Mouse (Mus musculus): ENCODE measurements around the gene Kcnd2. TPM values are rescaled to one million over a fixed set of nuclear protein-coding genes. Genes with fewer than 3 reads are reported as not detected.

The Kcnd2 gene
- polyA plus RNA-seq, 1 experiment from 2014 or later = 0.68 TPM

- WGBS = 88% methylated on average over 3 of the region's 3 CpGs
- TF ChIP-seq CTCF (IDR thresholded peaks at IDR 0.05; ENCODE audit: low read depth) = no peak
- no peak overlapping the region for H3K4me2 ChIP-seq (replicated peaks; ENCODE audit: low read depth)
- H3K36me3 ChIP-seq (ENCODE audit: control insufficient read depth, insufficient read depth) = no peaks in the 10 kb centered on the region
- H3K27me3 ChIP-seq (replicated peaks; ENCODE audit: control insufficient read depth, insufficient read depth, low read length) = no peaks in the 10 kb centered on the region
- no peak overlapping the region for H3K9ac ChIP-seq (ENCODE audit: low read depth, low read length)
- no peak overlapping the region for H3K27ac ChIP-seq (ENCODE audit: low read depth, low read length)
- no peaks in the 10 kb centered on the region for H3K9me3 ChIP-seq (ENCODE audit: control insufficient read depth)
- ATAC-seq = no peak
- H3K4me3 ChIP-seq (ENCODE audit: low read depth, low read length) = no peak overlapping the region
- H3K4me1 ChIP-seq (replicated peaks; ENCODE audit: control insufficient read depth, insufficient read depth, low read length) = no peaks in the 10 kb centered on the region
Measured at GRCm38 (mm10) chr6:21692861-21693350, 477.6 kb downstream of the Kcnd2 start.

- TF ChIP-seq CTCF (IDR thresholded peaks at IDR 0.05; ENCODE audit: low read depth) = no peak
- Histone ChIP-seq H3K27ac (ENCODE audit: low read depth, low read length) (no peak overlapping the region), H3K9ac (ENCODE audit: low read depth, low read length) (no peak overlapping the region), H3K4me3 (ENCODE audit: low read depth, low read length) (no peak overlapping the region), H3K9me3 (ENCODE audit: control insufficient read depth) (no peaks in the 10 kb centered on the region), H3K36me3 (ENCODE audit: control insufficient read depth, insufficient read depth) (no peaks in the 10 kb centered on the region), H3K27me3 (replicated peaks; ENCODE audit: control insufficient read depth, insufficient read depth, low read length) (no peaks in the 10 kb centered on the region), H3K4me1 (replicated peaks; ENCODE audit: control insufficient read depth, insufficient read depth, low read length) (no peaks in the 10 kb centered on the region), H3K4me2 (replicated peaks; ENCODE audit: low read depth) (no peak overlapping the region)
- WGBS = 83% methylated on average over 3 of the region's 3 CpGs
- no peak for ATAC-seq
Measured at GRCm38 (mm10) chr6:21697641-21698040, 482.3 kb downstream of the Kcnd2 start.

GRCm38 (mm10) chr6:21701131-21701530, 485.8 kb downstream of the Kcnd2 start:
- Histone ChIP-seq H3K9me3 (ENCODE audit: control insufficient read depth) (no peaks in the 10 kb centered on the region), H3K27ac (ENCODE audit: low read depth, low read length) (no peak overlapping the region), H3K4me3 (ENCODE audit: low read depth, low read length) (no peak overlapping the region), H3K4me1 (replicated peaks; ENCODE audit: control insufficient read depth, insufficient read depth, low read length) (no peaks in the 10 kb centered on the region), H3K4me2 (replicated peaks; ENCODE audit: low read depth) (no peak overlapping the region), H3K36me3 (ENCODE audit: control insufficient read depth, insufficient read depth) (no peaks in the 10 kb centered on the region), H3K9ac (ENCODE audit: low read depth, low read length) (no peak overlapping the region), H3K27me3 (replicated peaks; ENCODE audit: control insufficient read depth, insufficient read depth, low read length) (no peaks in the 10 kb centered on the region)
- ATAC-seq = no peak
- 80% methylated on average over 6 of the region's 6 CpGs for WGBS
- no peak for TF ChIP-seq CTCF (IDR thresholded peaks at IDR 0.05; ENCODE audit: low read depth)

GRCm38 (mm10) chr6:21709228-21709627, 493.9 kb downstream of the Kcnd2 start:
- no peaks in the 10 kb centered on the region for H3K27me3 ChIP-seq (replicated peaks; ENCODE audit: control insufficient read depth, insufficient read depth, low read length)
- WGBS = 17% methylated on average over 3 of the region's 3 CpGs
- no peak overlapping the region for H3K9ac ChIP-seq (ENCODE audit: low read depth, low read length)
- H3K36me3 ChIP-seq (ENCODE audit: control insufficient read depth, insufficient read depth) = no peaks in the 10 kb centered on the region
- no peak overlapping the region for H3K4me3 ChIP-seq (ENCODE audit: low read depth, low read length)
- no peak overlapping the region for H3K4me2 ChIP-seq (replicated peaks; ENCODE audit: low read depth)
- no peaks in the 10 kb centered on the region for H3K9me3 ChIP-seq (ENCODE audit: control insufficient read depth)
- no peak for ATAC-seq
- no peak overlapping the region for H3K27ac ChIP-seq (ENCODE audit: low read depth, low read length)
- TF ChIP-seq CTCF (IDR thresholded peaks at IDR 0.05; ENCODE audit: low read depth) = peak; percentile 77
- no peaks in the 10 kb centered on the region for H3K4me1 ChIP-seq (replicated peaks; ENCODE audit: control insufficient read depth, insufficient read depth, low read length)

DNA sequence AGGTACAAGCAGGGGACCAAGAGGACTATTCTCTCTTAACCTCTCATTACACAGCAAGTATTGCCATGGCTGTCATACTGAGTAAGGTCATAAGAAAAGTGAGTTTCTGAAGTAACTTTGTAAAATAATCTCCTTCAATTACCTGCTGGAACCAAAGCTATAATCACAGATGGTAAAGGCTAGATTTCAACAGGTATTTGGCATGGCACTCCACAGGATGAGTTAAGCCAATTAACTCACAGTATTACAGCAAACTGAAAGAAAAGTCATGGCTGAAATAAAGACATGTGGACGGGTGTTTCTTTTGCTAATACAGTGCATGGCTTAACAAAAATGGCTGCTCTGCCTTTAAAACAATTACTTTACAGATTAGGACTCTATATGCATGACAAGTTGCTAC, 503.8 kb downstream of the Kcnd2 start:
- Histone ChIP-seq H3K9me3 (ENCODE audit: control insufficient read depth) (no peaks in the 10 kb centered on the region), H3K27me3 (replicated peaks; ENCODE audit: control insufficient read depth, insufficient read depth, low read length) (no peaks in the 10 kb centered on the region), H3K27ac (ENCODE audit: low read depth, low read length) (no peak overlapping the region), H3K9ac (ENCODE audit: low read depth, low read length) (no peak overlapping the region), H3K4me3 (ENCODE audit: low read depth, low read length) (no peak overlapping the region), H3K4me1 (replicated peaks; ENCODE audit: control insufficient read depth, insufficient read depth, low read length) (no peaks in the 10 kb centered on the region), H3K36me3 (ENCODE audit: control insufficient read depth, insufficient read depth) (no peaks in the 10 kb centered on the region), H3K4me2 (replicated peaks; ENCODE audit: low read depth) (no peak overlapping the region)
- TF ChIP-seq CTCF (IDR thresholded peaks at IDR 0.05; ENCODE audit: low read depth) = no peak
- 84% methylated on average over 1 of the region's 1 CpGs for WGBS
- no peak for ATAC-seq

- H3K27ac ChIP-seq (ENCODE audit: low read depth, low read length) = no peak overlapping the region
- H3K9me3 ChIP-seq (ENCODE audit: control insufficient read depth) = no peaks in the 10 kb centered on the region
- no peaks in the 10 kb centered on the region for H3K27me3 ChIP-seq (replicated peaks; ENCODE audit: control insufficient read depth, insufficient read depth, low read length)
- no peaks in the 10 kb centered on the region for H3K4me1 ChIP-seq (replicated peaks; ENCODE audit: control insufficient read depth, insufficient read depth, low read length)
- H3K36me3 ChIP-seq (ENCODE audit: control insufficient read depth, insufficient read depth) = no peaks in the 10 kb centered on the region
- no peak overlapping the region for H3K4me2 ChIP-seq (replicated peaks; ENCODE audit: low read depth)
- no peak for ATAC-seq
- no peak for TF ChIP-seq CTCF (IDR thresholded peaks at IDR 0.05; ENCODE audit: low read depth)
- H3K9ac ChIP-seq (ENCODE audit: low read depth, low read length) = no peak overlapping the region
- H3K4me3 ChIP-seq (ENCODE audit: low read depth, low read length) = no peak overlapping the region
- 72% methylated on average over 10 of the region's 10 CpGs for WGBS
Measured at GRCm38 (mm10) chr6:21722238-21722637, 506.9 kb downstream of the Kcnd2 start.

- no peak overlapping the region for H3K4me3 ChIP-seq (ENCODE audit: low read depth, low read length)
- ATAC-seq = no peak
- no peaks in the 10 kb centered on the region for H3K36me3 ChIP-seq (ENCODE audit: control insufficient read depth, insufficient read depth)
- H3K4me1 ChIP-seq (replicated peaks; ENCODE audit: control insufficient read depth, insufficient read depth, low read length) = no peaks in the 10 kb centered on the region
- no peaks in the 10 kb centered on the region for H3K27me3 ChIP-seq (replicated peaks; ENCODE audit: control insufficient read depth, insufficient read depth, low read length)
- no peak overlapping the region for H3K4me2 ChIP-seq (replicated peaks; ENCODE audit: low read depth)
- WGBS = 47% methylated on average over 2 of the region's 2 CpGs
- H3K27ac ChIP-seq (ENCODE audit: low read depth, low read length) = no peak overlapping the region
- TF ChIP-seq CTCF (IDR thresholded peaks at IDR 0.05; ENCODE audit: low read depth) = no peak
- H3K9ac ChIP-seq (ENCODE audit: low read depth, low read length) = no peak overlapping the region
- no peaks in the 10 kb centered on the region for H3K9me3 ChIP-seq (ENCODE audit: control insufficient read depth)
Measured at GRCm38 (mm10) chr6:21740606-21741005, 525.3 kb downstream of the Kcnd2 start.
